Mouse (Mus musculus) embryonic facial prominence, embryonic 15.5 days (tissue): ENCODE measurements around the gene Mark3. TPM values are rescaled to one million over a fixed set of nuclear protein-coding genes. Genes with fewer than 3 reads are reported as not detected.

Experiments used
- ATAC-seq: fragments of 200-750 bp; cut with Nextera tagmentation; 2 replicates; pipeline ENCODE4 v1.8.0; 2017; ENCODE audit warnings: low read depth, moderate TSS enrichment; ENCODE audit not compliant: insufficient number of reproducible peaks, low FRiP score, low TSS enrichment
- H3K27ac ChIP-seq: fragments of 300-500 bp; sonication (generic); replicated peaks from 2 replicates; pipeline ENCODE4 v1.5.1; 2015; ENCODE audit warnings: mild to moderate bottlenecking, inconsistent platforms
- H3K27me3 ChIP-seq: fragments of 300-500 bp; sonication (generic); 2 replicates; pipeline ENCODE4 v1.6.1; 2015; ENCODE audit warnings: inconsistent platforms
- H3K36me3 ChIP-seq: fragments of 300-500 bp; sonication (generic); 2 replicates; pipeline ENCODE4 v1.6.1; 2015; ENCODE audit warnings: mild to moderate bottlenecking, inconsistent platforms
- H3K4me1 ChIP-seq: fragments of 300-500 bp; sonication (generic); 2 replicates; pipeline ENCODE4 v1.6.1; 2015; ENCODE audit warnings: inconsistent platforms
- H3K4me2 ChIP-seq: fragments of 300-500 bp; sonication (generic); replicated peaks from 2 replicates; pipeline ENCODE4 v1.6.1; 2015; ENCODE audit warnings: mild to moderate bottlenecking, inconsistent platforms
- H3K4me3 ChIP-seq: fragments of 300-500 bp; sonication (generic); replicated peaks from 2 replicates; pipeline ENCODE4 v1.5.1; 2015; ENCODE audit warnings: mild to moderate bottlenecking, inconsistent platforms
- H3K9ac ChIP-seq: fragments of 300-500 bp; sonication (generic); 2 replicates; pipeline ENCODE4 v1.6.1; 2015; ENCODE audit warnings: inconsistent platforms
- H3K9me3 ChIP-seq: fragments of 300-500 bp; sonication (generic); replicated peaks from 2 replicates; pipeline ENCODE4 v1.6.1; 2016; ENCODE audit warnings: inconsistent platforms
- WGBS: fragments of 180-500 bp; shearing (Covaris S2); methylation state at CpG from one replicate; pipeline ENCODE4 v1.1.7; 2015; 5-methylcytosine and 5-hydroxymethylcytosine counted together
- polyA plus RNA-seq: library from polyadenylated mRNA; unstranded; fragments of >200 nt; fragmentation: Nextera tagmentation; extraction: Ambion mirVana; gene quantifications from 2 replicates; pipeline ENCODE4 v1.2.1, GENCODE M21; 2015

Mark3 gene
- polyA plus RNA-seq, 1 experiment from 2014 or later: 37.7 TPM

GRCm38 (mm10) chr12:111560286-111560685 lies 14.0 kb upstream of the Mark3 start:
- ATAC-seq: no peak
- WGBS: 61% methylated on average over 5 of the region's 5 CpGs
- Histone ChIP-seq H3K9ac (no peak overlapping the region), H3K4me1 (0 out of 2 replicates have a peak, but pooled peaks cover 5% of the 10 kb centered on the region), H3K27ac (no peak overlapping the region), H3K36me3 (no peaks in the 10 kb centered on the region), H3K4me2 (peak overlapping the region; percentile 34; the same call in 1 of the 2 replicates), H3K9me3 (no peaks in the 10 kb centered on the region), H3K4me3 (no peak overlapping the region), H3K27me3 (no peaks in the 10 kb centered on the region)

GRCm38 (mm10) chr12:111562276-111562814 lies 12.0 kb upstream of the Mark3 start:
- Histone ChIP-seq H3K4me3 (no peak overlapping the region), H3K36me3 (no peaks in the 10 kb centered on the region), H3K9ac (no peak overlapping the region), H3K4me2 (no peak overlapping the region), H3K9me3 (no peaks in the 10 kb centered on the region), H3K4me1 (0 out of 2 replicates have a peak, but pooled peaks cover 5% of the 10 kb centered on the region), H3K27ac (0 out of 2 replicates have a peak overlapping the region, but pooled peaks have one; percentile 17), H3K27me3 (no peaks in the 10 kb centered on the region)
- 42% methylated on average over 4 of the region's 4 CpGs for WGBS
- ATAC-seq: peak; percentile 7; the same call in 1 of the 2 replicates

GRCm38 (mm10) chr12:111563076-111563629 lies 11.2 kb upstream of the Mark3 start:
- no peak for ATAC-seq
- Histone ChIP-seq H3K36me3 (no peaks in the 10 kb centered on the region), H3K9ac (no peak overlapping the region), H3K4me3 (no peak overlapping the region), H3K9me3 (no peaks in the 10 kb centered on the region), H3K27ac (0 out of 2 replicates have a peak overlapping the region, but pooled peaks have one; percentile 17), H3K4me1 (0 out of 2 replicates have a peak, but pooled peaks cover 5% of the 10 kb centered on the region), H3K4me2 (no peak overlapping the region), H3K27me3 (no peaks in the 10 kb centered on the region)
- WGBS: 43% methylated on average over 5 of the region's 5 CpGs

GRCm38 (mm10) chr12:111565363-111565762 lies 9.0 kb upstream of the Mark3 start:
- ATAC-seq: no peak
- no peak overlapping the region for H3K9ac ChIP-seq
- H3K27ac ChIP-seq: no peak overlapping the region
- H3K4me1 ChIP-seq: no peaks in the 10 kb centered on the region
- H3K36me3 ChIP-seq: no peaks in the 10 kb centered on the region
- H3K27me3 ChIP-seq: no peaks in the 10 kb centered on the region
- H3K4me3 ChIP-seq: no peak overlapping the region
- 77% methylated on average over 5 of the region's 5 CpGs for WGBS
- no peak overlapping the region for H3K4me2 ChIP-seq
- H3K9me3 ChIP-seq: no peaks in the 10 kb centered on the region

GRCm38 (mm10) chr12:111568836-111569235 lies 5.5 kb upstream of the Mark3 start:
- Histone ChIP-seq H3K4me2 (no peak overlapping the region), H3K9ac (no peak overlapping the region), H3K36me3 (no peaks in the 10 kb centered on the region), H3K27ac (no peak overlapping the region), H3K4me3 (no peak overlapping the region), H3K9me3 (no peaks in the 10 kb centered on the region), H3K4me1 (peaks cover 10% of the 10 kb centered on the region), H3K27me3 (no peaks in the 10 kb centered on the region)
- no peak for ATAC-seq
- WGBS: 67% methylated on average over 11 of the region's 11 CpGs

- Histone ChIP-seq H3K9ac (no peak overlapping the region), H3K4me1 (peaks cover 22% of the 10 kb centered on the region), H3K27me3 (no peaks in the 10 kb centered on the region), H3K4me2 (no peak overlapping the region), H3K9me3 (no peaks in the 10 kb centered on the region), H3K27ac (no peak overlapping the region), H3K36me3 (no peaks in the 10 kb centered on the region), H3K4me3 (no peak overlapping the region)
- ATAC-seq: no peak
- WGBS: 67% methylated on average over 7 of the region's 7 CpGs
Measured at GRCm38 (mm10) chr12:111572406-111572805, 1.9 kb upstream of the Mark3 start.

GRCm38 (mm10) chr12:111573315-111573714 lies 1.0 kb upstream of the Mark3 start:
- no peaks in the 10 kb centered on the region for H3K27me3 ChIP-seq
- 37% methylated on average over 6 of the region's 6 CpGs for WGBS
- H3K27ac ChIP-seq: no peak overlapping the region
- no peaks in the 10 kb centered on the region for H3K36me3 ChIP-seq
- no peaks in the 10 kb centered on the region for H3K9me3 ChIP-seq
- no peak for ATAC-seq
- peak overlapping the region; percentile 99 for H3K4me3 ChIP-seq
- peak overlapping the region; percentile 35 for H3K9ac ChIP-seq
- peak overlapping the region; percentile 86 for H3K4me2 ChIP-seq
- peaks cover 22% of the 10 kb centered on the region for H3K4me1 ChIP-seq

GRCm38 (mm10) chr12:111574887-111575838 lies 840 bp downstream of the Mark3 start:
- no peaks in the 10 kb centered on the region for H3K9me3 ChIP-seq
- under 1% methylated on average over 58 of the region's 58 CpGs for WGBS
- peak overlapping the region; percentile 98 for H3K9ac ChIP-seq
- peak overlapping the region; percentile 95 for H3K27ac ChIP-seq
- H3K27me3 ChIP-seq: no peaks in the 10 kb centered on the region
- H3K4me2 ChIP-seq: peak overlapping the region; percentile 86
- peak overlapping the region; percentile 99 for H3K4me3 ChIP-seq
- no peaks in the 10 kb centered on the region for H3K36me3 ChIP-seq
- peak; percentile 40; the same call in 1 of the 2 replicates for ATAC-seq
- peaks cover 22% of the 10 kb centered on the region for H3K4me1 ChIP-seq

GRCm38 (mm10) chr12:111583058-111583457 lies 8.7 kb downstream of the Mark3 start:
- no peak for ATAC-seq
- H3K27ac ChIP-seq: no peak overlapping the region
- no peak overlapping the region for H3K9ac ChIP-seq
- no peak overlapping the region for H3K4me3 ChIP-seq
- no peaks in the 10 kb centered on the region for H3K4me1 ChIP-seq
- H3K36me3 ChIP-seq: no peaks in the 10 kb centered on the region
- WGBS: 92% methylated on average over 1 of the region's 1 CpGs
- no peaks in the 10 kb centered on the region for H3K27me3 ChIP-seq
- H3K9me3 ChIP-seq: no peaks in the 10 kb centered on the region
- H3K4me2 ChIP-seq: no peak overlapping the region

- H3K4me2 ChIP-seq: no peak overlapping the region
- no peaks in the 10 kb centered on the region for H3K36me3 ChIP-seq
- H3K9me3 ChIP-seq: no peaks in the 10 kb centered on the region
- H3K4me1 ChIP-seq: no peaks in the 10 kb centered on the region
- H3K27me3 ChIP-seq: no peaks in the 10 kb centered on the region
- WGBS: 61% methylated on average over 1 of the region's 1 CpGs
- ATAC-seq: no peak
- no peak overlapping the region for H3K9ac ChIP-seq
- H3K27ac ChIP-seq: no peak overlapping the region
- no peak overlapping the region for H3K4me3 ChIP-seq
Measured at GRCm38 (mm10) chr12:111584401-111584800, 10.1 kb downstream of the Mark3 start.

GRCm38 (mm10) chr12:111587252-111587651 lies 12.9 kb downstream of the Mark3 start:
- Histone ChIP-seq H3K36me3 (0 out of 2 replicates have a peak, but pooled peaks cover 2% of the 10 kb centered on the region), H3K4me2 (no peak overlapping the region), H3K27me3 (no peaks in the 10 kb centered on the region), H3K4me3 (no peak overlapping the region), H3K9ac (no peak overlapping the region), H3K27ac (no peak overlapping the region), H3K9me3 (no peaks in the 10 kb centered on the region), H3K4me1 (no peaks in the 10 kb centered on the region)
- 68% methylated on average over 12 of the region's 12 CpGs for WGBS
- no peak for ATAC-seq
